Mouse (Mus musculus) adrenal gland, postnatal 4 days (tissue): ENCODE results near the gene Bard1. TPM values are rescaled to one million over a fixed set of nuclear protein-coding genes. Genes with fewer than 3 reads are reported as not detected.

Source experiments
- DNase-seq, 2 experiments: peaks; one replicate each; pipeline ENCODE4 v3.0.0; 2021 to 2022; ENCODE audit warnings: low spot score in 2 of 2, mixed read lengths in 2 of 2
- long read RNA-seq, 2 experiments: library from polyadenylated mRNA; stranded (forward); transcript quantifications; one replicate each; pipeline ENCODE4 v2.0.0; 2021
- total RNA-seq, 2 experiments: library from RNA; stranded (reverse); gene quantifications; 2 replicates each; pipeline ENCODE4 v1.2.3; 2021

The Bard1 gene
- total RNA-seq: 1 to 10 TPM; 6.5 to 7.3 TPM
- long read RNA-seq, experiment 1: 0 reads
- long read RNA-seq, experiment 2, full-length matches to known transcripts: 1 of 1 reads
- long read RNA-seq, experiment 2, partial matches to known transcripts: 0 of 1 reads
- long read RNA-seq, experiment 2, other reads (novel, unspliced or antisense): 0 of 1 reads

GRCm38 (mm10) chr1:71102344-71103173 lies at the start of gene Bard1:
Bard1 (minus strand) TSS chr1:71103146.
- peak; percentile 69 to 90 for DNase-seq

GRCm38 (mm10) chr1:71127171-71127570 lies 24.2 kb upstream of the Bard1 start:
- DNase-seq: no peak

DNA sequence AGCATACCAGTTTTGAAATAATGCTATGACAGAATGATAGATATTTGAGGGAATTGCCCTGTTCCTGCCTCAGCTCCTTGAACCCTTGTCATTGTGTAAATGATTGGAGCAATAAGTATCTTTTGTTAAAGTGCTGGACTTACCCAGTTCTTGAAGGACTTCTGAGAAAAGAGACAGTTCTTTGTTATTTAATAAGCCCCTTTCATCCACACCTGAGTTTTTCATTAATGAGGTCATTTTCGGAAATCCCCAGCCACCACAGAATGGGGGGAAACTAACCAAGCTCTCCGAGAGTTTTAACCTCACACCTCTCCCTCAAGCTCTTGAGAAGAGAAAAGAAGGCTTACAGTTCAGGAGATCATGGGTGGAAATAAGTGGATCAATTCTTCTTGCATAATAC lies 15.6 kb upstream of the Bard1 start:
- no peak for DNase-seq

DNA sequence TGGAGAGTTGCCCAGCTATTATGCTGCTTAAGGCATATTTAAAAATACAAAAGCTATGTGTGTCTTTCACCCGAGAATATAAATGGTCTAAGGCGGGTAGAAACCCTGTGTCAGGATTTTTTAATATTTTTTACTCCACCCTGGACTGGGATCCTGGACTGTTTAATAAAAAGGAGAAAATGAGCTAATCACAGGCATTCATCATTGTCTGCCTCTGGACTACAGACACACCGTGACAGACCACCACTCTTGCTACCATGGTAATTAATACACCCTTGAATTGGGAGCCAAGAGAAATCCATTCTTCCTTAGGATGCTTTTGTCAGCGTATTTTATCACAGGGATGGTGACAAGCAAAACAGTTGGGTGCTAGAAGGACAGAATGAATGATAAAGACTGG lies 14.3 kb upstream of the Bard1 start:
- no peak for DNase-seq

DNA sequence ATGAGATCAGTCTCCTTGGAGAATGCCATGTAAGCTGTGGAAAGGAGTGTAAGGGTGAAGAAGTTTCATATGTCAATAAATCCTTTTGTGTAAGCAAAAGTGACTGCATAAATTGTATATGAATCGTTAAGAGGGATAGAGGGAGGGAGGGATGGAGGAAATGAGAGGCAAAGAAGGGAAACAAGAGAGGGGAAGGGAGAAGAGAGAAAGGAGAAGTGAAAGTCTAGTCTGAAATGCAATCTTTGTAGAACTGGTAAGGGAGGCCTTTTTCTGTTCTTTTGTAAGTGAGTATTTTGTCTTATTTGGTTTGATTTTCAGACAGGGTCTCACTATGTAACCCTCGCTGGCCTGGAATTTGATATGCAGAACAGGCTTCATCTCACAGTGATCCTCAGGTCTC lies 12.8 kb upstream of the Bard1 start:
- DNase-seq: no peak

- no peak for DNase-seq
These were observed 6.9 kb upstream of the Bard1 start for GRCm38 (mm10) chr1:71109858-71110257.

DNA sequence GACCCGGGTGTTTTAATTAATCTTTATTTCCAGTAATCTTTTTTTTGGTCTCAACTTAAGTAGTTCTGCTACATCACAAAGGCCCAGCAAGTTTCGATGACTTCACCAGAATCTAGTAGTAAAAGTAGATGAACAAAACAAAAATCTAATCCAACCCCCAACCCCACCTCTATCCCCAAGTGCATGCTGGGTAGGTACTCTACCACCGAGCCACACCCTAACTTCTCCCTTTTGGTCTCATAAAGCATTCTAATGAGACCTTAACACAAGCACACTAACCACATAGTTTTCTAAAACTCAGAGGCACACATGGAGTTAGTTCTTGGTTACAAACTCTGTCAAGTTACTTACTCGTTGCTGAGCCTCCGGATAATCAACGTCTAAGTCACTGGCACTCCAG lies 3.2 kb upstream of the Bard1 start:
- no peak for DNase-seq

GRCm38 (mm10) chr1:71105724-71106123 lies 2.8 kb upstream of the Bard1 start:
- no peak for DNase-seq

DNA sequence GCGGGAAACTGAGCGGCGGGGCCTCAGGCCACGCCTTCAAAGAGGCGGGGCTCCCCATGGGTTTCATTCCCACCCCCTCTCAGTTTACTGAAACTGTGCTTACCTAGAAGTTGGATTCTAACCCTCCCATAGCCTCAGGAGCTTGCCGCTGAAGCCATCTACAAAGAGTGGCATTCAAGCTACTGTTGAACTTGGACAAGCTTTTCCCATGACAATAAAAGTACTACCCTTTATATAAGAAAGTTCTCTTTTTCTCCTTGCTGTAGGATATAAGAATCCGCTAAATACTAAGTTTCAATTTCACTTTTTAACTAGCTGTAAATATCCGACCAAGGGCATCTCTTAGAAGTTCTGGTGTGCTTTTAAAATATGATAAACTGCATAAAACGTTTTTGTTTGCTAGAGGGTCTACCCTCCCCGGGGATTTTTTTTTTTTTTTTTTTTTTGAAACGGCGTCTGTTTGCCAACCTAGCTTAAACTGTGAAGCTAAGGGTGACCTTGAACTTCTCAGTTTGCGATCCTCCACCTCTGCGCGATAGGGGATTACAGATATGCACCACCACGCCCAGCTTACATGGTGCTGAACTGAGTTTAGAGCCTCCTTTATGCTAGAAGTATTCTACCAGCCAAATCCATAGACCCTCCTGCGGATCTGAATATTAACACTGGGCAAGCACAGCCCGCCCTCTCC lies 373 bp upstream of the Bard1 start:
- DNase-seq: no peak

- DNase-seq: no peak
These were observed 1.5 kb downstream of the Bard1 start for GRCm38 (mm10) chr1:71101369-71101970.

GRCm38 (mm10) chr1:71100591-71101368 lies 2.2 kb downstream of the Bard1 start:
- no peak for DNase-seq

- no peak for DNase-seq
These were observed 2.9 kb downstream of the Bard1 start for GRCm38 (mm10) chr1:71099945-71100515.

GRCm38 (mm10) chr1:71096031-71096430 lies 6.9 kb downstream of the Bard1 start:
- DNase-seq: no peak

DNA sequence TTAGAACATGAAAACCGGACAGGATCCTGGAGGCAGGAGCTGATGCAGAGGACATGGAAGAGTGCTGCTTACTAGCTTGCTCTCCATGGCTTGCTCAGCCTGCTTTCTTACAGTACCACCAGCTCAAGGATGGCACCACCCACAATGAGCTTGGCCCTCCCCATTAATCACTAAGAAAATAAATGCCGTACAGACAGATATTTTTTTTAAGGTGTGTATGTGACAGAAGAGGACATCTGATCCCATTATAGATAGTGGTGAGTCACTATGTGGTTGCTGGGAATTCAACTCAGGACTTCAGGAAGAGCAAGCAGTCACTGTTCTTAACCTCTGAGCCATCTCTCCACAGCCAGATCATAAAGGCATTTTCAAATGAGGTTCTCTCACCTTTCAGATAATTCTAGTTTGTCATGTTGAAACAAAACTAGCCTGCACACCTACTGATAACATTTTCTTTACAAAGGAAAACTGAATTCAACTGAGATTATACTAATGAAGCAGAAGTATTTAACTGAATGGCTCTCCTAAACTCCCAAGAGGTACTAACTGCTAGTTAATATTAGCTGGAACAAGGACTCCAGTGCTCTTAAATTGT lies 7.6 kb downstream of the Bard1 start:
- no peak for DNase-seq

- DNase-seq: no peak
These were observed 27.3 kb downstream of the Bard1 start for GRCm38 (mm10) chr1:71075651-71076050.

DNA sequence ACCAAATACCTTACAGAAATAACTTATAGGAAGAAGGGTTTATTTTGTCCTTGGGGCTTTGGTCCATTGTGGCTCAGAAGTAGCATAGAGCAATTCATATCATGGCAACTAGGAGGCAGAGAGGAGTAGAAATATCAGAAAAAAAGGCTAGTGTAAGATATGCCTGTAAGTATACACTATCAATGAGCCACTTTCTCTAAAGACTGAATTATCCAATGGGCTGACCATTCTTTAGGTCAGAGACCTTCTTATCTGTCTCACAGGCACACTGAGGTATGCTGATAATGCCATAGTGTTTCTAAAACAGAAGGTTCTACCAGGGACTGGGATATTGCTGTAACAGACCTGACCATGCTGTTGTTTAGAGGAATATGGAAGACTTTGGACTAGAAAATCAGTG lies 32.2 kb downstream of the Bard1 start:
- no peak for DNase-seq

DNA sequence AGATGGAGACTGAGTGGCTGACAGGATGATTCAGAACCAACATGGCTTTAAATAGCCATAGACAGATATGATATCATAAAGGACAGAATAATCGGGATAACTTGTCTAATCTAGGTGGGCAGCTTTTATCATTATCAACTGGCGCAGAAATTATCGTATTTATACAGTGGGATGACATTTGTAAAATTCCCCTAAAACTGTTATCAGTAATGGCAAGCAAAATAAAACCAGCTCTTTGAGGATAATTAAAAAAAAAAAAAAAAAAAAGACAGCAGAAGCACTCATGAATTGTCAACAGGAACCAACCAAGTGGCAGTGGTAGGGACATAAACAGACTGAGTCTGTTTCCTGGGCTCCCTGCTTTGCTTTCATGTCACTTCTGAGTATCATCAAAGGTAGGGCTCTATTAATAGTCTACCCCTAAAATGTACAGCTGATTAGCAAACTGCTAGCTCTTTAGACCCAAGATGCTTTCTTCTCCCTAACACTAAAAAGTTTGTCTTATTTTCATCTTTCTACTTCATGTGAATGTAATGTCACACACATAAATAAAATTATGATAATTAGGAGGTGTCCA lies 34.1 kb downstream of the Bard1 start:
- no peak for DNase-seq

- no peak for DNase-seq
These were observed 39.0 kb downstream of the Bard1 start for GRCm38 (mm10) chr1:71063885-71064492.

DNA sequence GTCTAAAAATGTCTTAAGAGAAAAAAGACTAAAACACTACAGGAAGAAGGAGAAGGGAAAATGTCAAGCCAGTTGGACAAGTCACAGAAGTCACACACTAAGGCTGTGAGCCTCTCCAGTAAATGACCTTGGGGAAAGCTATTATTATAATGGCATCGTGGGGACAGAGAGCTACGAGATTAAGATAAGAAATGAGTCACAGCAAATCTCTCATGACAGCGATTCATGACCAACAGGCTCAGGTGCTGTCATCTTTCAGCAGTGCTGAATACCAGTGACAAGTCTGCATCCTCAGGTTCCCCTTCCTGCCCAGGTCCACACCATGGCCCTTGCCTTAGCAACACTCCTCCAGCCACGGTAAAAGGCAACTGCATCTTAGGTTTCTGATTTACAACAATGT lies 46.8 kb downstream of the Bard1 start:
- no peak for DNase-seq

GRCm38 (mm10) chr1:71055454-71055853 lies 47.5 kb downstream of the Bard1 start:
- DNase-seq: no peak
